Mouse (Mus musculus) fibroblast of lung, adult 2 months (primary cell): Measurements from ENCODE around the gene Angel1.

Source experiments
- DNase-seq: peaks from one replicate; pipeline ENCODE4 v3.0.0-alpha.2; 2011; ENCODE audit warnings: low read depth

Angel1 gene

GRCm38 (mm10) chr12:86678591-86679545 lies 47.4 kb downstream of the Angel1 start, which contains the start of gene Vash1:
Gene Vash1, plus strand, starts transcription at chr12:86678700.
- DNase-seq: no peak

DNA sequence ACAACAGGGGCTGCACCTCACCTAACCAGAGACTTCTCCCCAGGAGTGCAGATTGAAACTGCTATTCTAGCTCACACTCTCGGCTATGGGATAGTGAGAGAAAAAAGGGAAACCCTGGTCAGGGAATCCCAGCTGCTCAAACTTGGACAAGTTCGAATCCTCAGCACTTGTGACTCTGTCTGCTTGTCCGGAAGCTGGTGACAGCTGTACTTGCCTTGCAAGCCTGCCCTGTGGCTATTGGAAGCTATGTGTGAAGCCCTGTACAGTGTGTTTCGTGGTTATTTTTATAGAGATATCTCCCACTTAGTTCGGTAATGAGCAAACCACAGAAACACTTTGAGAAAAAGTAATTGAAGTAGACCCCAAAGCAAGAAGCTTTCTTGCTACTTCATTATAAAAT lies 53.8 kb downstream of the Angel1 start:
- DNase-seq: no peak

DNA sequence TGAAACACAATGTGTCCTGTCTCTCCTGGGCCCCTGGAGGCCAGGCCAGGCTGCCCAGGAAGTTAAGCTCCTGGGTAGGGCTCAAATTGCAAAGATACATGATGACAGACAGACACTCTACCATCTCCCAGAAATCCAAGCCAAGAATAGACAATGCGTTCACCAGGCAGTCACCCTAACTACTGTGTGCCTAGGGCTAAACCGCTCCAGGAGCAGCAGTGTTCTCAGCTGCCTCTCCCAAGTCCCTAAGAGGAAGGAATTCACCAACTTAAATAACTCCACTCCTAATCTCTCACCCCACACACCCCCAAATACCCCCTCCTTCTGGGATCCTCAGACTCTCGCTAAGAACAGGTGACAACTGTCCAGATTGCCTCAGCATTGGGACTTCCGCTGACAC lies 54.2 kb downstream of the Angel1 start:
- DNase-seq: no peak

DNA sequence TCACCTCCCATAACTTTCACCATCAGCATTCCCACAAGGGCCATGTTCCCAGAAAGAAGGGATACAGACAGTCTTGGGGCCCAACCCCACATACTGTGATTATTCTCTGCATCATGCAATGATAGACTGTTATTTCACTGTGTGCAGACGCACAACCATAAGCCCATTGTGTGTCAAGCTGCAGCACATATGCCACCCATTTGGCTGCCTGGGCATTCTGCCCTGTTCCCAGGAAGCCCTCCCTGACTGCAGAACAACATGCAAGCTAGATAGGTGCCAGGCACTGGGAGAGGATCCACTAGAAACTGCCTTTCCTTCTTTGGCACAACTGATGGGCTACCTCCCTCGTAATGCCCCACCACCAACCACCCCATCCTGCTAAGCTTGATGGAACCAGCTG lies 57.9 kb downstream of the Angel1 start:
- DNase-seq: no peak

GRCm38 (mm10) chr12:86665656-86666055 lies 60.6 kb downstream of the Angel1 start:
- no peak for DNase-seq

GRCm38 (mm10) chr12:86660466-86660865 lies 65.8 kb downstream of the Angel1 start:
- DNase-seq: no peak

GRCm38 (mm10) chr12:86659447-86659968 lies 66.8 kb downstream of the Angel1 start:
- no peak for DNase-seq

GRCm38 (mm10) chr12:86652570-86653041 lies 73.7 kb downstream of the Angel1 start:
- peak; percentile 33 for DNase-seq

- no peak for DNase-seq
Observed at GRCm38 (mm10) chr12:86651301-86651860, 74.9 kb downstream of the Angel1 start.
